Mouse (Mus musculus): ENCODE results near the gene Aplf. TPM values are rescaled to one million over a fixed set of nuclear protein-coding genes. Genes with fewer than 3 reads are reported as not detected.

Aplf gene
- polyA plus RNA-seq, 1 experiment = 6.9 TPM

GRCm38 (mm10) chr6:87589718-87590393, 82.1 kb downstream of the Aplf start:
- no peak for TF ChIP-seq CTCF (IDR thresholded peaks at IDR 0.05; ENCODE audit: borderline replicate concordance, control insufficient read depth, extremely low read depth, insufficient read depth, low read length, poor library complexity)
- TF ChIP-seq POLR2A (IDR thresholded peaks at IDR 0.05; ENCODE audit: control insufficient read depth, extremely low read depth, insufficient read depth, low read length, poor library complexity) = no peak
- DNase-seq = no peak
- WGBS = 41% methylated on average over 12 of the region's 12 CpGs
- H3K27me3 ChIP-seq (ENCODE audit: control insufficient read depth, insufficient read depth, low read length) = no peaks in the 10 kb centered on the region; the same call in 1 of the 2 replicates
- peak overlapping the region; percentile 34; the same call in 1 of the 2 replicates for H3K4me3 ChIP-seq (ENCODE audit: control insufficient read depth, insufficient read depth, low read length)
- H3K27ac ChIP-seq (ENCODE audit: control insufficient read depth, insufficient read depth, low read length) = no peak overlapping the region
- no peaks in the 10 kb centered on the region for H3K36me3 ChIP-seq (ENCODE audit: control insufficient read depth, insufficient read depth, low read length)
- peaks cover 10% of the 10 kb centered on the region for H3K4me1 ChIP-seq (replicated peaks; ENCODE audit: control insufficient read depth, insufficient read depth, low read length)

GRCm38 (mm10) chr6:87583991-87584390, 88.0 kb downstream of the Aplf start:
- 97% methylated on average over 7 of the region's 7 CpGs for WGBS
- no peak overlapping the region for H3K27ac ChIP-seq (ENCODE audit: control insufficient read depth, insufficient read depth, low read length)
- DNase-seq = no peak
- TF ChIP-seq CTCF (IDR thresholded peaks at IDR 0.05; ENCODE audit: borderline replicate concordance, control insufficient read depth, extremely low read depth, insufficient read depth, low read length, poor library complexity) = no peak
- no peak for TF ChIP-seq POLR2A (IDR thresholded peaks at IDR 0.05; ENCODE audit: control insufficient read depth, extremely low read depth, insufficient read depth, low read length, poor library complexity)
- no peak overlapping the region for H3K4me3 ChIP-seq (ENCODE audit: control insufficient read depth, insufficient read depth, low read length)
- peaks cover 4% of the 10 kb centered on the region for H3K4me1 ChIP-seq (replicated peaks; ENCODE audit: control insufficient read depth, insufficient read depth, low read length)
- no peaks in the 10 kb centered on the region for H3K36me3 ChIP-seq (ENCODE audit: control insufficient read depth, insufficient read depth, low read length)
- H3K27me3 ChIP-seq (ENCODE audit: control insufficient read depth, insufficient read depth, low read length) = no peaks in the 10 kb centered on the region

GRCm38 (mm10) chr6:87583183-87583611, 88.8 kb downstream of the Aplf start:
- no peak for TF ChIP-seq CTCF (IDR thresholded peaks at IDR 0.05; ENCODE audit: borderline replicate concordance, control insufficient read depth, extremely low read depth, insufficient read depth, low read length, poor library complexity)
- no peak for TF ChIP-seq POLR2A (IDR thresholded peaks at IDR 0.05; ENCODE audit: control insufficient read depth, extremely low read depth, insufficient read depth, low read length, poor library complexity)
- H3K4me3 ChIP-seq (ENCODE audit: control insufficient read depth, insufficient read depth, low read length) = no peak overlapping the region
- H3K36me3 ChIP-seq (ENCODE audit: control insufficient read depth, insufficient read depth, low read length) = no peaks in the 10 kb centered on the region
- no peaks in the 10 kb centered on the region for H3K27me3 ChIP-seq (ENCODE audit: control insufficient read depth, insufficient read depth, low read length)
- peaks cover 4% of the 10 kb centered on the region for H3K4me1 ChIP-seq (replicated peaks; ENCODE audit: control insufficient read depth, insufficient read depth, low read length)
- H3K27ac ChIP-seq (ENCODE audit: control insufficient read depth, insufficient read depth, low read length) = no peak overlapping the region
- 95% methylated on average over 1 of the region's 1 CpGs for WGBS
- DNase-seq = no peak

- WGBS = 5% methylated on average over 6 of the region's 6 CpGs
- Histone ChIP-seq H3K4me1 (replicated peaks; ENCODE audit: control insufficient read depth, insufficient read depth, low read length) (peaks cover 4% of the 10 kb centered on the region), H3K4me3 (ENCODE audit: control insufficient read depth, insufficient read depth, low read length) (no peak overlapping the region), H3K27ac (ENCODE audit: control insufficient read depth, insufficient read depth, low read length) (no peak overlapping the region), H3K27me3 (ENCODE audit: control insufficient read depth, insufficient read depth, low read length) (no peaks in the 10 kb centered on the region), H3K36me3 (ENCODE audit: control insufficient read depth, insufficient read depth, low read length) (no peaks in the 10 kb centered on the region)
- no peak for DNase-seq
- TF ChIP-seq CTCF (IDR thresholded peaks at IDR 0.05; ENCODE audit: borderline replicate concordance, control insufficient read depth, extremely low read depth, insufficient read depth, low read length, poor library complexity) (no peak), POLR2A (IDR thresholded peaks at IDR 0.05; ENCODE audit: control insufficient read depth, extremely low read depth, insufficient read depth, low read length, poor library complexity) (no peak)
Observed at GRCm38 (mm10) chr6:87582456-87582855, 89.5 kb downstream of the Aplf start.

- Histone ChIP-seq H3K4me3 (ENCODE audit: control insufficient read depth, insufficient read depth, low read length) (no peak overlapping the region), H3K4me1 (replicated peaks; ENCODE audit: control insufficient read depth, insufficient read depth, low read length) (peaks cover 4% of the 10 kb centered on the region), H3K27me3 (ENCODE audit: control insufficient read depth, insufficient read depth, low read length) (no peaks in the 10 kb centered on the region), H3K27ac (ENCODE audit: control insufficient read depth, insufficient read depth, low read length) (no peak overlapping the region), H3K36me3 (ENCODE audit: control insufficient read depth, insufficient read depth, low read length) (no peaks in the 10 kb centered on the region)
- DNase-seq = no peak
- TF ChIP-seq POLR2A (IDR thresholded peaks at IDR 0.05; ENCODE audit: control insufficient read depth, extremely low read depth, insufficient read depth, low read length, poor library complexity) (no peak), CTCF (IDR thresholded peaks at IDR 0.05; ENCODE audit: borderline replicate concordance, control insufficient read depth, extremely low read depth, insufficient read depth, low read length, poor library complexity) (no peak)
- 86% methylated on average over 18 of the region's 18 CpGs for WGBS
Observed at GRCm38 (mm10) chr6:87581581-87581980, 90.4 kb downstream of the Aplf start.

- DNase-seq = no peak
- Histone ChIP-seq H3K27ac (ENCODE audit: control insufficient read depth, insufficient read depth, low read length) (no peak overlapping the region), H3K4me3 (ENCODE audit: control insufficient read depth, insufficient read depth, low read length) (no peak overlapping the region)
Observed at GRCm38 (mm10) chr6:87581071-87581470, 90.9 kb downstream of the Aplf start.

More at GRCm38 (mm10) chr6:87581071-87581470, 90.9 kb downstream of the Aplf start:
- TF ChIP-seq POLR2A (IDR thresholded peaks at IDR 0.05; ENCODE audit: control insufficient read depth, extremely low read depth, insufficient read depth, low read length, poor library complexity) (no peak), CTCF (IDR thresholded peaks at IDR 0.05; ENCODE audit: borderline replicate concordance, control insufficient read depth, extremely low read depth, insufficient read depth, low read length, poor library complexity) (no peak)
- Histone ChIP-seq H3K27me3 (ENCODE audit: control insufficient read depth, insufficient read depth, low read length) (no peaks in the 10 kb centered on the region), H3K36me3 (ENCODE audit: control insufficient read depth, insufficient read depth, low read length) (no peaks in the 10 kb centered on the region), H3K4me1 (replicated peaks; ENCODE audit: control insufficient read depth, insufficient read depth, low read length) (peaks cover 4% of the 10 kb centered on the region)
- WGBS = 95% methylated on average over 15 of the region's 15 CpGs

Other genes with a start within 250 kb of the Aplf start
- 0.08 and 4.8 TPM in 2 replicates for gene Bmp10, start 243.2 kb downstream of the Aplf start, polyA plus RNA-seq (2012; rRNA removed)
- 17.2 TPM in 2 replicates for gene Arhgap25, start 138.9 kb downstream of the Aplf start, polyA plus RNA-seq (2012; rRNA removed)
- 0.20 and 0.26 TPM in 2 replicates for gene Prokr1, start 81.5 kb downstream of the Aplf start, polyA plus RNA-seq (2012; rRNA removed)
- 0.17 and 0.55 TPM in 2 replicates for gene Efcc1, start 58.7 kb upstream of the Aplf start, polyA plus RNA-seq (2012; rRNA removed)
- gene Gp9, start 105.9 kb upstream of the Aplf start, polyA plus RNA-seq (2012; rRNA removed) = 1.2 and 2.6 TPM in 2 replicates
- 54.4 and 56.0 TPM in 2 replicates for gene Rab43, start 140.0 kb upstream of the Aplf start, polyA plus RNA-seq (2012; rRNA removed)
- gene Gm45140, start 163.6 kb upstream of the Aplf start, polyA plus RNA-seq (2012; rRNA removed) = 0.56 and 1.2 TPM in 2 replicates
- gene Isy1, start 166.6 kb upstream of the Aplf start, polyA plus RNA-seq (2012; rRNA removed) = 50.7 and 51.1 TPM in 2 replicates
- 302 and 311 TPM in 2 replicates for gene Cnbp, start 178.9 kb upstream of the Aplf start, polyA plus RNA-seq (2012; rRNA removed)
- 69.3 and 72.4 TPM in 2 replicates for gene Copg1, start 215.6 kb upstream of the Aplf start, polyA plus RNA-seq (2012; rRNA removed)
- 28.8 and 31.9 TPM in 2 replicates for gene Hmces, start 241.7 kb upstream of the Aplf start, polyA plus RNA-seq (2012; rRNA removed)